8 mouse cellular contexts compared by ENCODE assay signal in the genomic region with DNA sequence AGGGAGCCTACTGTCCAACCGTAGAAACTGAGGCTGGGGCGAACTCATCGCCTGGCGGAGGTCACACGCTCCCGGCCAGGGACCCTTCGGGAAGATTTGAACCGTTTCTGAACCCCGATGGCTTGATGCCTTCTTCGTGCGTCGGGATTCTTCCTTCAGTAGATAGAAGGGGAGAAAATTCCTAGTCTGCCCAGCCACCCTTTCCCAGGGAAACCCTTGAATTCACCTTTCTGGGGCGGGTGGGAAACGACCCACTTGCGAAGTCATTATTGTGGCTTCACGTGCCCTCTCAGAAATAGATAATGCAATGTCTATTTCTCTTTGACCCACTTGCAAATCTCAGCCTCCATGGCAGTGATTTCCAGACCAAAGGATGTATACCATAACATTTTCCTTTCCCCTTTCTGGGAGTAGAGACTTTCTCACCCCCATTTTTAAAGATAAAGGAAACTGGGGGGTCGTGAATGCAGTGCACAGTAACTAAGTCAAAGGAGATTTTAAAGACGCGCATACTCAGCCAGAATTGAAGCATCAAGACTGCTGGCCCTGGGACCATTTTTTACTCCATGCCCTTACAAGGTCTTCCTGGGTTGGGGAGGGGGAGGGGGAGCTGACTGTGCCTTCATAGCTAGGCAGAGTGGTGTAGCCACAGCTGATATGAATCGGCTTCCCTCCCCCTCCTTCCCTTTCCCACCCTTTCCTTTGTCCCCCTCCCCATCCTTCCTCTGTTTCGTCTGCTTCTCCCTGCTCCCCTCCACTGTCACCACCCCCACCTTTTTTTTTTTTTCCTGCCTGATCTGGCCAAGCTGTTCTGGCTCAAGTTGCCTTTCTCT. TPM values are rescaled to one million over a fixed set of nuclear protein-coding genes. Genes with fewer than 3 reads are reported as not detected.
DNase-seq lines count a peak whose midpoint lies in the region; ATAC-seq and TF ChIP-seq lines count a peak whose summit lies in the region.

No protein-coding gene starts in this region.

- DNase-seq in right cerebral cortex, adult 18-20 months: peak; percentile 52
- no peak for DNase-seq in right cerebral cortex, postnatal 25 days
- DNase-seq in cerebellum, postnatal 25 days: peak; percentile 27 to 64
- peak; percentile 63 to 69 for DNase-seq in heart, adult 2 months
- DNase-seq in kidney, adult 11 months: peak; percentile 28
- DNase-seq in limb, embryonic 14.5 days (ENCODE audit: low spot score): peak; percentile 58
- DNase-seq in thymus, postnatal 0 days (ENCODE audit: low spot score): peak; percentile 49

- peaks cover 4% of the 10 kb centered on the region for H3K36me3 ChIP-seq in heart, adult 2 months (ENCODE audit: control insufficient read depth, insufficient read depth, low read length)
- H3K36me3 ChIP-seq in limb, embryonic 14.5 days (ENCODE audit: control insufficient read depth, insufficient read depth, low read length): peaks cover 40% of the 10 kb centered on the region
- peaks cover 4% of the 10 kb centered on the region; the same call in 1 of the 2 replicates for H3K36me3 ChIP-seq in midbrain, embryonic 16.5 days (ENCODE audit: control insufficient read depth, insufficient read depth, low read length)

- H3K9me3 ChIP-seq in limb, embryonic 14.5 days (ENCODE audit: control insufficient read depth, low read length): no peaks in the 10 kb centered on the region
- H3K9me3 ChIP-seq in midbrain, embryonic 16.5 days (replicated peaks; ENCODE audit: control insufficient read depth, low read length, poor library complexity, severe bottlenecking): no peaks in the 10 kb centered on the region

- H3K79me2 ChIP-seq in heart, adult 2 months (replicated peaks; ENCODE audit: control insufficient read depth, insufficient read depth, low read length): no peaks in the 10 kb centered on the region

- WGBS in heart, adult 2 months: 2% methylated on average over 21 of the region's 21 CpGs
- 1% methylated on average over 21 of the region's 21 CpGs for WGBS in limb, embryonic 14.5 days
- WGBS in midbrain, embryonic 16.5 days: under 1% methylated on average over 21 of the region's 21 CpGs

- H3K4me1 ChIP-seq in heart, adult 2 months (ENCODE audit: control insufficient read depth, insufficient read depth, low read length): peaks cover 15% of the 10 kb centered on the region
- peaks cover 21% of the 10 kb centered on the region for H3K4me1 ChIP-seq in limb, embryonic 14.5 days (ENCODE audit: control insufficient read depth, insufficient read depth, low read length)
- H3K4me1 ChIP-seq in midbrain, embryonic 16.5 days (ENCODE audit: control insufficient read depth, insufficient read depth, low read length): peaks cover 34% of the 10 kb centered on the region

- H3K9ac ChIP-seq in heart, adult 2 months (ENCODE audit: low read depth, low read length): peak overlapping the region; percentile 99
- peak overlapping the region; percentile 91 for H3K9ac ChIP-seq in limb, embryonic 14.5 days (ENCODE audit: low read depth, low read length, severe bottlenecking)
- peak overlapping the region; percentile 96 for H3K9ac ChIP-seq in midbrain, embryonic 16.5 days (ENCODE audit: low read depth, low read length)

- intact Hi-C loops in heart, adult 2 months (cut with DNase I): loop anchor here (1.0 to 2.0 kb wide), 2 partner anchors 34 to 49 kb away; partner anchors contain the start of gene Nsfl1c

- H3K27ac ChIP-seq in heart, adult 2 months: peak overlapping the region; percentile 98
- peak overlapping the region; percentile 86; the same call in 1 of the 2 replicates for H3K27ac ChIP-seq in limb, embryonic 14.5 days (replicated peaks; ENCODE audit: low read depth, low read length)
- H3K27ac ChIP-seq in midbrain, embryonic 16.5 days (ENCODE audit: low read length): peak overlapping the region; percentile 90

- no peak for TF ChIP-seq CTCF in heart, adult 2 months (IDR thresholded peaks at IDR 0.05)

- peak; percentile 42; the same call in 1 of the 2 replicates for TF ChIP-seq POLR2A in heart, adult 2 months (IDR thresholded peaks at IDR 0.05; ENCODE audit: insufficient read depth, low read depth, low read length)
- no peak for TF ChIP-seq POLR2A in limb, embryonic 14.5 days (IDR thresholded peaks at IDR 0.05; ENCODE audit: borderline replicate concordance, extremely low read depth, insufficient read depth, insufficient read length)

- peak overlapping the region; percentile 63 for H3K4me2 ChIP-seq in limb, embryonic 14.5 days (replicated peaks; ENCODE audit: low read depth, low read length, severe bottlenecking)
- H3K4me2 ChIP-seq in midbrain, embryonic 16.5 days (ENCODE audit: low read length): peak overlapping the region; percentile 91

- peak overlapping the region; percentile 89 for H3K4me3 ChIP-seq in heart, adult 2 months
- H3K4me3 ChIP-seq in limb, embryonic 14.5 days (replicated peaks; ENCODE audit: low read length): peak overlapping the region; percentile 96
- H3K4me3 ChIP-seq in midbrain, embryonic 16.5 days (ENCODE audit: low read depth, low read length): peak overlapping the region; percentile 82

- no peaks in the 10 kb centered on the region for H3K27me3 ChIP-seq in heart, adult 2 months (ENCODE audit: control insufficient read depth, insufficient read depth, low read length)
- no peaks in the 10 kb centered on the region for H3K27me3 ChIP-seq in limb, embryonic 14.5 days (ENCODE audit: control insufficient read depth, insufficient read depth, low read length)
- no peaks in the 10 kb centered on the region for H3K27me3 ChIP-seq in midbrain, embryonic 16.5 days (ENCODE audit: control insufficient read depth, insufficient read depth, low read depth, low read length)

- TF ChIP-seq EP300 in heart, adult 2 months (IDR thresholded peaks at IDR 0.05; ENCODE audit: insufficient read depth, low read depth, low read length): peak; percentile 82

- no peak for ATAC-seq in limb, embryonic 14.5 days (ENCODE audit: low FRiP score, low read depth)
- peak; percentile 0; the same call in 1 of the 2 replicates for ATAC-seq in midbrain, embryonic 16.5 days

RNA-seq across cellular contexts. Expression of gene Fkbp1a, which starts 1.0 kb away (rescaled TPM):
- 100 to 1,000 TPM; 197 to 211 TPM for total RNA-seq in heart, adult 2 months (2021)
- polyA plus RNA-seq in heart, adult 2 months (2012; rRNA removed): 90.5 and 145 TPM in 2 replicates
- 200 and 213 TPM in 2 replicates for polyA plus RNA-seq in limb, embryonic 14.5 days (2012; rRNA removed)
- 562 and 583 TPM in 2 replicates for polyA plus RNA-seq in limb, embryonic 14.5 days (2014; fragmentation: Nextera tagmentation; extraction: Ambion mirVana)
- 568 and 608 TPM in 2 replicates for polyA plus RNA-seq in midbrain, embryonic 16.5 days (2015; fragmentation: Nextera tagmentation; extraction: Ambion mirVana)
- 427 and 468 TPM in 2 replicates for polyA plus RNA-seq in thymus, postnatal 0 days (2015; fragmentation: Nextera tagmentation; extraction: Ambion mirVana)

RNA-seq across cellular contexts. Expression of gene Sdcbp2, which starts 29.1 kb away (rescaled TPM):
- total RNA-seq in heart, adult 2 months (2021): 1 to 10 TPM; 1.9 to 2.4 TPM
- 2.2 TPM in 2 replicates for polyA plus RNA-seq in heart, adult 2 months (2012; rRNA removed)
- polyA plus RNA-seq in limb, embryonic 14.5 days (2012; rRNA removed): 1.6 and 1.7 TPM in 2 replicates
- 2.0 and 2.4 TPM in 2 replicates for polyA plus RNA-seq in limb, embryonic 14.5 days (2014; fragmentation: Nextera tagmentation; extraction: Ambion mirVana)
- polyA plus RNA-seq in midbrain, embryonic 16.5 days (2015; fragmentation: Nextera tagmentation; extraction: Ambion mirVana): 0.98 and 1.1 TPM in 2 replicates
- polyA plus RNA-seq in thymus, postnatal 0 days (2015; fragmentation: Nextera tagmentation; extraction: Ambion mirVana): 1.3 and 2.3 TPM in 2 replicates

RNA-seq across cellular contexts. Expression of gene Nsfl1c, which starts 49.3 kb away (rescaled TPM):
- 10 to 100 TPM; 77.8 to 80.8 TPM for total RNA-seq in heart, adult 2 months (2021)
- 59.5 and 74.1 TPM in 2 replicates for polyA plus RNA-seq in heart, adult 2 months (2012; rRNA removed)
- 176 and 219 TPM in 2 replicates for polyA plus RNA-seq in limb, embryonic 14.5 days (2012; rRNA removed)
- 224 and 238 TPM in 2 replicates for polyA plus RNA-seq in limb, embryonic 14.5 days (2014; fragmentation: Nextera tagmentation; extraction: Ambion mirVana)
- 291 and 304 TPM in 2 replicates for polyA plus RNA-seq in midbrain, embryonic 16.5 days (2015; fragmentation: Nextera tagmentation; extraction: Ambion mirVana)
- 169 and 171 TPM in 2 replicates for polyA plus RNA-seq in thymus, postnatal 0 days (2015; fragmentation: Nextera tagmentation; extraction: Ambion mirVana)
